Mouse (Mus musculus) activated CD4-positive, CD25-positive, alpha-beta regulatory T cell, adult 4 months (primary cell): ENCODE results near the gene Mmp21. TPM values are rescaled to one million over a fixed set of nuclear protein-coding genes. Genes with fewer than 3 reads are reported as not detected.
"Not testable (repeated sequence)": the region's sequence is repeated elsewhere in the genome, so short reads cannot be mapped to it uniquely, and the experiment has no call there.

ENCODE experiments used
- ATAC-seq: one replicate; pipeline ENCODE4 v1.8.0; 2017
- polyA plus RNA-seq, 2 experiments: library from polyadenylated mRNA; unstranded; fragments of 100-300 nt; shearing (Covaris generic); gene quantifications; one replicate each; pipeline ENCODE4 v1.2.1; 2017

Mmp21 gene
- under 1 TPM in 1 of 2 experiments, not detected in 1; 0.33 TPM for polyA plus RNA-seq

DNA sequence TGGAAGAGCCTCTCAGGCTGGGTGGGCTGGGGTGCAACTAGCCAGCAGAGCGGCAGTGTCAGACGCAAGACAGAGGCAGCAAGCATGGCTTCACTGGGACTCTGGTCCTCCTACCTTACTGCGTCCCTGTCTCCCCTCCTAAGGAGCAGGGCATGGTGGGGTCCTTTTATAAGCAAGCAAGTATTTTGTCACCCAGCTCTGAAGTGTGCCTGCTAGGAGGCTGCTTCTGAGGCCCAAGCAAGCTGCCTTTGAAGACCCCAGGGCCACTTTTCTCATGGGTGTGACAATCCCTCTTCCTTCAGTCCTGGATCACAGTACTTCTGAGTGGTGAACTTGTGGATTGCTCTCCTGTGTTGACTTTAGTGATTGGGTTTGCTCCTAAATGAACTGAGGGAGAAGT is at the start of gene Mmp21:
TSS of gene Mmp21 (minus strand) at position 101 of the 400 bp plus-strand sequence.
- ATAC-seq, result no peak

DNA sequence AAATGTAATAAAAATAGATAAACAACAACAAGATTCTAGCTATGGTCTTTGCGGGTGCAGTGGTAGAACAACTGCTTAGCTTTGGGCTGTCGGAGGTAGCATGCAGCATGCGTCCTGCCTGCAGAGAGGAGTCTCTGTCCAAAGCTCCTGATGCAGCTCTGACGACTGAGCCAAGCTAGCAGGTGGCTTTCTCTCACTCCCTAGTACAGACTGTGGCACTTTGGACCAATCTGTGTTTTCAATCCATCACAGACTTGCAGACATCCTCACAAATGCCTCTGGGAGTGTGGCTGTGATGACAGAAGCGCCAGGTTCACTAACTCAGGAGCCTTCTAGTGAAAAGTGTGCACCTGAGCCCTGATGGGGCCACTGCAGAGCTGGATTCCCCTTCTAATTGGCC is 49.5 kb upstream of the Mmp21 start:
- no peak for ATAC-seq

DNA sequence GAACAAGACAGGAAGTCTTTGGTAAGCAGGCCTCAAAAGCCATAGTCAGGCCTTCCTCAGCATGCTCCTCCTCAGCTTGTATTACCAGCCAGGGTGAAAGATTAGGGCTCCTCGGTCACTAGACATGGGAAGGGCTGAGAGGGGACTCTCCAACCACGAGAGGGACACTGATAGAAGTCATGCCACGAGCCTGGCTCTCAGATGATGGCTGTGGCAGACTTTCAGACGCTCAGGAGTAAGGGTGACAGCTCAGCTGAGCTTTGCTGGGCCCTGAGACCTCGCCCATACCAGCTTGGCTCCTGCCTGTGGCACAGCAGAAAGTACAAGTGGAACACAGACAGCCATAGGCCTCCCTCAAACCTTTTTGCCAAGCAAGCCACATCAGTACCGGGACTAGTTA is 47.2 kb upstream of the Mmp21 start:
- ATAC-seq, result no peak

DNA sequence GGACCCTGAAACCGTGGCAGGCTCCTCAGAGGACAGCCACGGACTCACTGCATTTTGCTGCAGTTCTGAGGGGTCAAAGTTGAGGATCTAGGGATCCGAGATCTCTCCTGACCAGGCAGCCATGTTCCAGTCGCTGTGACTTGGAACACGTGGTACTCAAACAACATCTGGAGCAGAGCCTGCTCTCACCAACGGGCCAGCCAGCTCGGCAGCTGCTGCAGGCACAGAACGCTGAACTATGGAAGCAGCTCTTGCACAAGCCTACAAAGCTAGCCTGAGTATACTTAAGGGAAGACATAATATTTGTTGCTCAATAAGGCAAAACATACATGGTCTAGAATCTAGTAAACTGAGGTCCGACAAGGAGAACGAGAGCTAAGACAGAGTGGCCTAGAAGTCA is 45.7 kb upstream of the Mmp21 start:
- ATAC-seq, result no peak

DNA sequence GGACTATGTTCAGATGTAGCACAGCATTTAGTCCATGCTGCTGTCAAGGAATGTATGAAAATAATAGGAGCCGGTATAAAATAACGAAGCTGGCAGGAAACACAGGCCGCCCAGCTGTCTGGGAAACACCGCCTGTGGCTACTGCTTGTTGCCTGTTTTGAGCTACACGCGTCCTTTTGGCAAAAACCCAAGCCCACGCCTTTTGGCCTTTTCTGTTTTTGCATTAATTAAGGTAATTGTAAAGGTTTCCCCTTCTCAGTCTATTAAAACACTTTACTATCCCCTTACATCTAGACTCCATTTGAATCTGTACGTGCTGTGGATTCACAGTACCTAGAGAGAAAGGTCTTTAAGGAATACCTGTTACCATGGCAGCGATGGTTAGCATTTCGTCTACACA is 45.0 kb upstream of the Mmp21 start:
- no peak for ATAC-seq

DNA sequence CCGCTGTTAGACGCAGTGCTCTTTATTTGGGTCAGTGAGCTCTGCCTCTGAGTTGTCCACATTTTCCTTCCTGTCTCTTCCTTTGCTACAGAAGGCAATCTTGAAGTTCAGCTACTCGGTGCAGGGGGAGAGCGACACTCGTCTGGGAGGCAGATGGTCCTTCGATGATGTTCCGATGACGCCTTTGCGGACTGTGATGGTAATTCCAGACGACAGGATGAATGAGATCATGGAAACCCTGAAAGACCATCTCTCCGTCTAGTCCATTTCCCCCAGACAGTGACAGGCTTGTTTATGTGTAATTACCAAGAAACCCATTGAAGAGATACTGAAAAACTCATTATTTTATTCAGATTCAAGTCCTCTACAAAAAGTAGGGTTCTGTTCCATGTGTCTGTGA is 40.8 kb upstream of the Mmp21 start:
- no peak for ATAC-seq

DNA sequence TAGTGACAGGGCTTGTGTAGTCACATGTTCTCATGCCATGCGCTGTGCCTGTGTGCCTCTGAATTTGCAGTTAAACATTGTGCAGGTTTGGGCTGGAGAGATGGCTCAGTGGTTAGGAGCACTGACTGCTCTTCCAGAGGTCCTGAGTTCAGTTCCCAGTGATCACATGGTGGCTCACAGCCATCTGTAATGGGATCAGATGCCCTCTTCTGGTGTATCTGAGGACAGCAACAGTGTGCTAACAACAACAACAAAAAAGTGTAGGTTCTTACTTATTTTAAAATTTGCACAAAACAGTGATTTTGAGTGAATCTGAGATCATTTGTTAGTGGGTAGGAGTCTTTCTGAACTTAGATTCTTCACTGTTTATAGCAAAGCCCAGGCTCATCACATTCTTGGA is 38.7 kb upstream of the Mmp21 start:
- ATAC-seq, result no peak

DNA sequence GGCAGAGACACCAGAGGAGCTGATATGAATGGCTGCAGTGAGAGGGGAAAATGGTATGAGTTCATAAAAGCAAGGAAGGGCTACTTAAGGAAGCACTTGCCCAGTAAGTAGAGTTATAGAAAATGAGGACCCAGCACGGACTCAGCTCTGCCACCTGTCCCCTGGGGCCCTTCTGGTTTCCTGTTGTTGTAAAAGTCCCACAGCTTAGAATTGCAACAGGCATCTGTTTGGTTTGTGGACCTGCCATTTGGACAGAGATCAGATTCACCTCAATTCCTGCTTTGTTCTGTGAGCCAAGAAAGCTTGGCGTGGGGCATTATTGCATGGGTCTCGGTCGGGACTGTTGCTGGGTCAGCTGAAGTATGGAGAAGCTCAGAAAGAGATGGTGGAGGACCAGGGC is 35.5 kb upstream of the Mmp21 start:
- ATAC-seq, result no peak

DNA sequence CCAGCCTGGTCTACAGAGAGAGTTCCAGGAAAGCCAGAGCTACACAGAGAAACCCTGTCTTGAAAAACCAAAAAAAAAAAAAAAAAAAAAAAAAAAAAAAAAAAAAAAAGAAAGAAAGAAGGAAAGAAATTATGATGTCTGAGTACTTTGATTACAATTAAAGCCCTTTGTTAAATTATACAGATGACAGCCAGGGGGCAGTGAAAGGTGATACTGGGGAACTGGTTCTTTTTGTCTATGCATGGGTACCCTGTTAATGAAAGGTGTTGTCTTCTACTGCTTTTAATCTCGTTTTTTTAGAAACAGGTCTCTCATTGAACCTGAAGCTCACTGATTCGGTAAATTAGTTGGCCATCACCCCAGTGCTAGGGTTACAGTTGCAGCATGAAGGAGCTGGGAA is 27.4 kb upstream of the Mmp21 start:
- ATAC-seq, result no peak

DNA sequence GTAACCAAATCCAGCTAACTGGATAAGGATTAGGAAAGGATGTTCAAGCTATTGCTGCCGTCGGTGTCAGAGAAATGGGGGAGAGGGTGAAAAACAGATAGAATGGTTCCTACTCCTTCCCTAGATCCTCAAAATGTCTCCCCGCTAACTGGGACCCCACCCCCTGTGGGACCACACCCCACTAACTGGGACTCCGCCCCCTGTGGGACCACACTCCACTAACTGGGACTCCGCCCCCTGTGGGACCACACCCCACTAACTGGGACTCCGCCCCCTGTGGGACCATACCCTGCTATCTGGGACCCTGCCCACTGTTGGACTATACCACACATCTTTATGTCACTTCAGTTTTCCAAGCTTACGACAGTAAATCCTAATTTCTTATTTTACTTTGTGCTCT is 24.0 kb upstream of the Mmp21 start:
- no peak for ATAC-seq

DNA sequence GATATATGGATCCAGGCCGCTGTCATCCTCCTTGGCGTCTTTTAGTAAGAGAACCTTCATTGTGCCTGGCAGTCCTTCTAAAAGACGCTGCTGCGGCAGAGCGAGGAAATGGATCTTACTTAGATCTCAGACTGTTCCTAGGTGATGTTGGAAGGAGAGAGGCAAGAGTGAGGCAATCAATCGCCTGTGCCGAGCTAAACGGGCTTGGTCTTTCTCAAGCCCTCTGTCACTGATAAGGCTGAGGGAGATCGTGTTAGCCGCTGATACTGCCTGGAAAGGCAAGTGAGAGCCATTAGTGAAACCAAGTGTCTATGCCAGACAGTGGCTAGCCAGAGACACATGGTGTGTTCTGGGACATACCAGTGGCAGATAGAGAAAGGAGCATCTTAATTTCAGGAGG is 22.5 kb upstream of the Mmp21 start:
- ATAC-seq, result no peak

DNA sequence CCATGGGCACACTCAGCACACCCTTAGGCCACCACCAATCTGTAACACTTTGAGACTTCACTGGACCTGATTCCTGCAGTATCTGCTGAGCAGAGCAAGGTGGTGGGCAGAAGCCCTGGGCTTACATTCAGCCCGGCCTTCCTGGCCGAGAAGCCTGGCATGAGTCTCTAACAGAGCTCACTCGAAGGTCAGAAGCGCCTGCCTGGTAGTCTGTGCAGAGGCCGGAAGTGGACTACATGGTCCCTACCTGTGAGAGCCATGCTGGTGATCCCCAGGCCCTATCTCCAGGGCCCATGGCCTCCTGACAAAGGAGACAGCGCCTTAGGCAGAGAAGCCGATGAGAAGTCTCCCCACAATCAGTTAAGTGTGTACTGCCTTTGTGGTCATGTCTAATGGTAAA is 21.5 kb upstream of the Mmp21 start:
- no peak for ATAC-seq

DNA sequence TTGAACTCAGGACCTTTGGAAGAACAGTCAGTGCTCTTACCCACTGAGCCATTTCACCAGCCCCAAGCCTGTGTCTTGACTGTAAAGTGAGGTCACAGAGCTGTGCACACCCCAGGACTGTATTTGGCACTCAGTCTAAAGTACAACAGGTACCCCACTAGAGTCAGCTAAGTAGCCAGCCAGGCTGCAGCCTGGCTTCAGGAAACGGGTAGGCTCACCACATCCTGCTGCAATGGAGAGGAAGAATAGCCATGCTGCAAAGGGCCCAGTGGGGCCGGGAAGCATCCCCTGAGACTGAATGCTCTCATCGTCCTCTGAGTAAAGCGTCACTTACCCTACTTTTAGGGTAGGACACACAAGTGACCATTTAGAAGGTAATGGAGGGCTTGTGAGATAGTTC is 20.0 kb upstream of the Mmp21 start:
- ATAC-seq, result no peak

DNA sequence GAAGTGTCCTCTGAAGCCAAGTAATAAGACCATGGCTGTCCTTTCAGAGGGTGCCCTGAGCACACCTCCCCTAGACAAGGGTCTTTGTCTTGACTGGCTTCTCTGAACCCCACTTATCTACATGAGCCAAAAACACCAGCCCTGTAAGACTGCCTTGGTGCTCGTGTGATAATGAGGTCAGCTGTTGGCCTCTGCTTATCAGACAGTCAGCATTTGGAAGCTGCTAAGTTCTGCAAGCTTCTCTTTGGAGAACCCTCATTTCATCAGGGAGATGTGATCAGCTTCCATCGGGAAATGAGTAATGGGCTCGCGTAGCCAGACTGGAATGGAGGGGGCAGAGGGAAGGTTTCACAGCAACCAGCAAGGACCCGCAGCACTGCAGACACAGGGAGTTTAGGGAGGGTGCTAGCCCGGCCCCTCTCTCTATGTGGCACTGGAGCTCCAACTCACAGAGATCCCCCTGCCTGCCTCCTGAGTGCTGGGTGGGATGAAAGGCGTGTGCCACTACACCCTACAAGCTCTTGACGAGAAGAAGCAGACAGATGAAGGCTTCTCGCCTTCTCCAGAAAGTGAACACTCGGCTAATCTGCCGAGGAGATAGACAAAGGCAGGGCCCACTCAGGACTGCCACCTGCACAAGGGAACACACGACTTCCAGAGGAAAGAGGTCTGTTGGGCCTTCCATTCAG is 18.3 kb upstream of the Mmp21 start:
- no peak for ATAC-seq

DNA sequence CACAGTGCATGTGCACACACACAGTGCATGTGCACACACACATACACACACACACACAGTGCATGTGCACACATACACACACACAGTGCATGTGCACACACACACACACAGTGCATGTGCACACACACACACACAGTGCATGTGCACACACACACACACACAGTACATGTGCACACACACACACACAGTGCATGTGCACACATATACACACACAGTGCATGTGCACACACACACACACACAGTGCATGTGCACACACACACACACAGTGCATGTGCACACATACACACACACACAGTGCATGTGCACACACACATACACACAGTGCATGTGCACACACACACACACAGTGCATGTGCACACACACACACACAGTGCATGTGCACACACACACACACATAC is 5.8 kb upstream of the Mmp21 start:
- not testable (repeated sequence) for ATAC-seq

DNA sequence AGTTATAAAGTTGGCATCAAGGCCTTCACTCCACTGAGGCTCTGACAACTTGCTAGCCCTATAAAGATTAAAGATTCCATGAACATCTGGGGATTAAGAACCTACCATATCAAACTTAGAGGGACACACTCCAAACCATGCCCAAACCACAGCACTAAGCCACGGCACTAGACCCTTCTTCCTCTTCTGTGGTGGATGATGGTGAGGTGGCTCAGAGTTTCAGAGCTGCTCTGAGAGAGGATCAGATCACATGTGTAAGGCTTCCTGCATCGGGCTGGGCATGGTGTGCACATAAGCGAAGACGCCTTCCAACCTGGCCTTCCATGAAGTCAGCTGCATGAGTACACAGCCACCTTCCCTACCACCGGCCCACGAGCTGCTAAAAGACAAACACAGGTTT is 4.8 kb upstream of the Mmp21 start:
- no peak for ATAC-seq

DNA sequence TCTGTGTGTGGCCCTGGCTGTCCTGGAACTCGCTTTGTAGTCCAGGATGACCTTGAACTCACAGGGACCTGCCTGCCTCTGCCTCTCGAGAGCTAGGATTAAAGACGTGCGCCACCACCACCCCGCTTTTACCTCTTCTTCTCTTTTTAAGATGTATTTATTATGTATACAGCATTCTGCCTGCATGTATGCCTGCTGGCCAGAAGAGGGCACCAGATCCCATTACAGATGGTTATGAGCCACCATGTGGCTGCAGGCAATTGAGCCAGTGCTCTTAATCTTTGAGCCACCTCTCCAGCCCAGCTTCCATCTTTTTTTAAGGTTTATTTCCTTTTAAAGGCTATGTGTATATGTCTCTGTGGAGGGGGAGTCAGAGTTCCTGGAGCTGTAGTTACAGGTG is 4.2 kb upstream of the Mmp21 start:
- ATAC-seq, result no peak

DNA sequence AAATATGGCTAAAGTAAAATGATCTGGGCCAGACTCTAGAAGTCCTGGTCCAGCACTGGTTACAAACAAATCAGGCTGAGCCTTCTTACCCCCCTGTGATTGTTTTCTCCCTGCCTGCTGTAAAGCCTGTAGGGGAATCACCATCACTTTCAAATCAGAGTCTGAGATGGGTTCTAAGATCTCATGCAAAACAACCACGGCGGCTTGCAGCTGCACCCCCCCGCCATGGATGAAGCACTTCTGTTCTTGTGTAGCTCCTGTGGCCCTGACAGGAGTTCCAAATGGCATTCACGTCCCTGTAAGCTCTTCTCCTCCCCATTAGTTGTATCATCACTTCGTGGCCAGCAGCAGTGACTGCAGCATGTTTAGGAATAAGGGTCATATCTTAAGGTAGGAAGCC is 3.8 kb upstream of the Mmp21 start:
- no peak for ATAC-seq

DNA sequence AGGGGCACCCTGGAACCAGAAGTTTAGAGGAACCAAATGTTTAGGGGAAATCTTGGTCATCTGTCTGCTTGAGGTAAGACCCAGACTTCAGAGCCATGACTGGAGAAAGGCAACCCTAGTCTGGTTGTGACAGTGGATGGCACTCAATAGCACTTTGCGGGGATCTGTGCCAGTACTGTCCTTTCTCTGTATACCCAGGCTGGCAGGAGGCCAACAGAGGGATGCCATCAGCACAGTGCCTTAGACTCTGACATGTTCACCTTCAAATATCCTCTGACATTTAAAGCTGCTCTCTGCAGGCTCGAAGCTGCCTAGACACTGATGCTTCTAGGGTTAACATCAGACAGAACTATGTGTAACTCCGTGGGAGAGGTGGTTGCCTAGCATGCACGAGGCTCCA is 422 bp downstream of the Mmp21 start:
- no peak for ATAC-seq

DNA sequence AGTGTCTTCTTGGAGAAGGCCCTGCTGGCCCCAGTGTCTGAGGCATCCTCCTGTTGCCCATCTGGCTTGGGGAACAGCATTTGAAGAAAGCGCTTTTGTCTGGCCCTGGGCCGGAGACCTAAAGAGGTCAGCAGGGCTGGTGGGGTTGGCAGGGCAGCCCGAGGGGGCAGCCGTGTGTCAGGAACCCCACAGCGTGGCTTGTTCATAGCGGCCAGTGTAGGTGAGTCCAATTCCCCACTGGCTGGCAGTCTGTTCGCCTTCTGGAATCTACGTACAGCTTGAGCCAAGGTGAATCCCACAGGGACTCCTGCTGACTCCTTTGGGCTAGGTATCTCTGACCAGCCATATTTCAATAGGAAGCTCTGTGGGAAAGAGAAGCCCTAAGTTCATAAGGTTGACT is 1.1 kb downstream of the Mmp21 start:
- ATAC-seq, result no peak

DNA sequence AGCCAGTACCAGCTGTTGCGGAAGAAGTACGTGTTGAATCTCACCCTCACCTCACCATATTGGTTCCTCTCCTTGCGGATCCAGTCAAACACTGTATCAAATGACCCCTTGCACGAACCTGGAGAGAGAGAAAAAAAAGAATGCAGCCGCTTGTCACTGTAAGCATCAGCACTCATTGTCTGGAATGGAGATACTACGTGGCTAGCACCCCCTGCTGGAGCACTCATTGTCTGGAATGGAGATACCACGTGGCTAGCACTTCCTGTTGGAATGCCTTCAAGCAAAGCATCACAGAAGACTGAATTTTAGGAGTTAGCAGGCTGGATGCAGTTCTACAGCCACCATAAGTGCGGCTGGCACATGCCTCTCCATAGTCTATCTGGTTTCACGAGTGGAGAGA is 3.9 kb downstream of the Mmp21 start:
- ATAC-seq, result no peak

DNA sequence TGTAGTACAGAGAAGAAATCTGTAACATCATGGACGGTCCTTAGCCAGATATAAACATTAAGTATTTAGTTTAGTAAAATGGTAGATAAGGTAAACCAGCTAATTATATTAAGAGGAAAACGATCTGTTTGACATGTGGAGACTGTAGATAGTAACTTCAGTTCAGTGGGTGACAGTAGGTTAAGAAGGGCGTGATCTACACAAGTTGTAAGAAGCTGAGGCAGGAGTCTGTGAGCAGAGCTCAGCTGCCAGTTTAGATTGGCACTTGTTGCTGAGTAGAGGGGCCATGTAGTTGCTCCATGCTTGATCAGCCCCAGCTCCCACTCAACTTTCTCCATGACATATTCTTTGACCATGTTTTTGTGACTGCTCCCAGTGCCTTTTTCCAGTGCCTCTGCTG is 9.0 kb downstream of the Mmp21 start:
- ATAC-seq, result no peak

DNA sequence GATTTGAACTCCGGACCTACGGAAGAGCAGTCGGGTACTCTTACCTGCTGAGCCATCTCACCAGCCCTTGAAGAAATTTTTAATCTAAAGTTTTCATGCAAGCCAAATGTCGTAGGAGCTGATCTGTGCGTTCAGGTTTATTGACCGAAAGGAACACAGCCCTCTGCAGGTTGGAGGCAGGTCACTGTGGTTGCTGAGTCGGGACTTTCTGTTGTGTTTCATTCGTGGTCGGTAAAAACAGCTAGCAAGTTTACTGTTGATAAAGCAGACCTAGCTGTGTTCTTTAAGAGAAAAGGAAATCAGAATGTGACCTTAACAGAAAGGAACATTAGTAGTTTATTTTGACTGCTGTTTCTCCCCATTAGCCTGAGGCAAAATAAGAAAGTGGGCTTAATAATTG is 9.9 kb downstream of the Mmp21 start:
- ATAC-seq, result no peak

DNA sequence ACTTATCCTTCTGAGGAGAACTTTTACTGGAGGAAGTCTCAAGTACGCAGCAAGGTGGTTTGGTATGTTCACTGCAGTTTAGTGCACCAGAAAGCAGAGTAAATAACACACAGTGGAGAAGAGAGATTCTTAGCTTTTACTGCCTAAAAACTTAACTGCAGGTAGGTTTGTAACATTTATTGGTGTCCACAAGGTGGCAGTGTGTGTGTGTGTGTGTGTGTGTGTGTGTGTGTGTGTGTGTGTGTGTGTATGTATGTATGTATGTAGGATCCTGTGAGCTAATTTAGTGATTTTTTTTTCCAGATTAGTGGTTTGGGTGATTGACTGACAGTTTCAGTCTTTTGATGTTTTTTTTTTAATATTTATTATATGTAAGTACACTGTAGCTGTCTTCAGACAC is 10.8 kb downstream of the Mmp21 start:
- no peak for ATAC-seq

DNA sequence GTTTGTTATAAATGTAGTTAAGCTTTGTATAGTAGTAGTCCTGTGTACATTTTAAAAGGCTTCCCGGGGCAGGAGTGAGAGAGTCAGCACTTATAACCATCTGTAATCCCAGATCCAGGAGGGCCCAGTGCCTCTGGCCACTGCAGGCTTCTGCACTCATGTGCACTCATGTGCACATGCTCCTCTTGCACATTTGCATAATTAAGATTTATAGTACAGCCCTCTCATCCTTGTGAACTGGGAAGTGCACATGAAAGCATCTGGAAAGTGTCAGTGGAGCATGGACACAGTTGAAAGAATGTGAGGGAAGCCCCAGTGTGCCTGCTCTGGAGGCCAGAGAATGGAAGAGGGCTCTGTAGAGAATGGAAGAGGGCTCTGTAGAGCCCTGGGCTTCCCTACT is 17.4 kb downstream of the Mmp21 start:
- no peak for ATAC-seq

DNA sequence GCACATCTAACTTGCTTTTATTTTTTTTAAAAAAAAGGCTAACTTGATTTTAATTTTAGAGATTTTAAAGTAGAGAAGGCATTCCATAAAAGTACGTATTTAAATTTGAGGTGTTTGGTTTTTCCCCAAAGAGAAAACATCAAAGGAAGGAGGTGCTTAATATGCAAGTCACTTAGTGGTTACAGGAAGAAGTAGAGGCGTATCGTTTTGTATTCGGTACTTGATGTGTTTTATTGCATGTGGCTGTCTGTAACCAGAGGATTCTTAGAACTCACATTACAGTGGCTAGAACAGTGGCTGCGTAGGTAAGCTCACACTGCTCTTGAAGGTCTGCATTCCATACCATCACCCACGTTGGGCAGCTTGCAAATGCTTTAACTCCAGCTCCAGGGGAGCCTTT is 34.1 kb downstream of the Mmp21 start:
- ATAC-seq, result peak; percentile 95
